Mouse (Mus musculus): ENCODE measurements around the gene Vps35.

DNA sequence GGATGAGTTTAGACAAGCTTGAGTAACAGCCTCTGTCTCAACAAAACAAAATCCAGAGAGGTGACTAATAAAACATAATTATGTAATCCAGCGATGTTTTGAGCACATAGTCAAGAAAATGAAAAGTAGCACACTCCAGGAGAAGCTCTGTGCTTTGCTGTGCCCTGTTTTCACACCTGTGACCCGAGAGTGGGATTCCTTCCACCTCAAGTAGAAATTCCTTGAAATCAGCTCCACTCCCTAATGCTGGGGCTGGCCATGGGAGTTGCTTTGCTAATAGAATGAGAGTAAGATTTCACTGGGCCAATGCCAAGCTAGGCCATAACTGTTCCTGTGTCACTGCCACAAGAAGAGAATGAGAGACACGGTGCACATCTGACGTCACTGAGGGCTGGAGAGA, 38.1 kb upstream of the Vps35 start:
- TF ChIP-seq CTCF (IDR thresholded peaks at IDR 0.05; ENCODE audit: control insufficient read depth, insufficient read depth, insufficient read length) (no peak), USF1 (IDR thresholded peaks at IDR 0.05; ENCODE audit: low read depth) (no peak)

All from C2C12 (cell line).